Mouse (Mus musculus): ENCODE results near the gene Actg1. TPM values are rescaled to one million over a fixed set of nuclear protein-coding genes. Genes with fewer than 3 reads are reported as not detected.
A peak's percentile ranks its signal among the peaks of the same experiment; 100 is the strongest.

The Actg1 gene
- polyA plus RNA-seq, 1 experiment from 2014 or later: 2,251 TPM

DNA sequence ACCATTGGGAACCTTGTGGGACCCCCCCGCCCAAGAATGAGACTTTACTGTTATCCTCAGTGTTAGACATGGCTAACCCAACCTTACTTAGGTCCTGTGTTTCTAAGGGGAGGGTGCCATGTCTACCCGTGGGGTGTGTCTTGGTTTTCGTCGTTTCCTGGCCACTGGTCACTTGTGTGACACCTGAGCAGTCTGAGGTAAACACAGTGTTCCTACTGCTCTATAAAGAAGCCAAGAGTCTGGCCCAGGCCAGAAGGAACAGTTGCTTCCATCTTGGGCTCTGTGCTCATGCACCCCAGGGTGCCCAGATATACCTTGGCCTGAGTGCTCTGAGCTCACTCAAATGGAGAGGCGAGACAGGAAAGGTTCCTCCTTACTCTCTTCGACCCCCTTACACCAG lies 14.5 kb upstream of the Actg1 start:
- no peak overlapping the region for H3K4me2 ChIP-seq (ENCODE audit: low read length)
- H3K27ac ChIP-seq: no peak overlapping the region
- DNase-seq (ENCODE audit: low spot score) (no peak), ATAC-seq (replicated peaks; ENCODE audit: low FRiP score, low read depth) (no peak)
- H3K27me3 ChIP-seq (ENCODE audit: insufficient read depth, low read length): no peaks in the 10 kb centered on the region
- H3K36me3 ChIP-seq (ENCODE audit: insufficient read depth, low read length): no peaks in the 10 kb centered on the region
- no peak for TF ChIP-seq CTCF (IDR thresholded peaks at IDR 0.05; ENCODE audit: low read depth)
- H3K9me3 ChIP-seq (replicated peaks; ENCODE audit: low read length): no peaks in the 10 kb centered on the region
- peaks cover 15% of the 10 kb centered on the region; the same call in 1 of the 2 replicates for H3K4me1 ChIP-seq (replicated peaks; ENCODE audit: insufficient read depth, low read length)
- H3K4me3 ChIP-seq (replicated peaks; ENCODE audit: low read depth, low read length): no peak overlapping the region
- no peak overlapping the region for H3K9ac ChIP-seq (ENCODE audit: low read depth, low read length)
- WGBS: 81% methylated on average over 6 of the region's 6 CpGs

GRCm38 (mm10) chr11:120361295-120361694 lies 13.0 kb upstream of the Actg1 start, which contains the start of gene Fscn2:
Gene Fscn2 (plus strand): TSS chr11:120361534.
- 48% methylated on average over 10 of the region's 10 CpGs for WGBS
- no peak within 1 kb of the TSS for H3K27ac ChIP-seq

GRCm38 (mm10) chr11:120360755-120361154 lies 12.4 kb upstream of the Actg1 start:
- Histone ChIP-seq H3K27ac (no peak overlapping the region), H3K9ac (ENCODE audit: low read depth, low read length) (0 out of 2 replicates have a peak overlapping the region, but pooled peaks have one; percentile 23), H3K4me2 (ENCODE audit: low read length) (no peak overlapping the region), H3K27me3 (ENCODE audit: insufficient read depth, low read length) (no peaks in the 10 kb centered on the region), H3K9me3 (replicated peaks; ENCODE audit: low read length) (no peaks in the 10 kb centered on the region), H3K4me3 (replicated peaks; ENCODE audit: low read depth, low read length) (no peak overlapping the region), H3K4me1 (replicated peaks; ENCODE audit: insufficient read depth, low read length) (peaks cover 12% of the 10 kb centered on the region; the same call in 1 of the 2 replicates), H3K36me3 (ENCODE audit: insufficient read depth, low read length) (no peaks in the 10 kb centered on the region)
- DNase-seq (ENCODE audit: low spot score) (no peak), ATAC-seq (replicated peaks; ENCODE audit: low FRiP score, low read depth) (no peak)
- WGBS: 73% methylated on average over 5 of the region's 5 CpGs
- no peak for TF ChIP-seq CTCF (IDR thresholded peaks at IDR 0.05; ENCODE audit: low read depth)

More at GRCm38 (mm10) chr11:120361295-120361694, 13.0 kb upstream of the Actg1 start, which contains the start of gene Fscn2:
- TF ChIP-seq CTCF (IDR thresholded peaks at IDR 0.05; ENCODE audit: low read depth): no peak
- H3K4me2 ChIP-seq (ENCODE audit: low read length): no peak within 1 kb of the TSS
- H3K27me3 ChIP-seq (ENCODE audit: insufficient read depth, low read length): no peaks in the 10 kb centered on the region
- H3K4me1 ChIP-seq (replicated peaks; ENCODE audit: insufficient read depth, low read length): peaks cover 13% of the 10 kb centered on the region; the same call in 1 of the 2 replicates
- ATAC-seq (replicated peaks; ENCODE audit: low FRiP score, low read depth) (no peak), DNase-seq (ENCODE audit: low spot score) (no peak)
- H3K9ac ChIP-seq (ENCODE audit: low read depth, low read length): 0 out of 2 replicates have a peak within 1 kb of the TSS, but pooled peaks have one; percentile 23
- no peaks in the 10 kb centered on the region for H3K9me3 ChIP-seq (replicated peaks; ENCODE audit: low read length)
- no peaks in the 10 kb centered on the region for H3K36me3 ChIP-seq (ENCODE audit: insufficient read depth, low read length)
- no peak within 1 kb of the TSS for H3K4me3 ChIP-seq (replicated peaks; ENCODE audit: low read depth, low read length)

DNA sequence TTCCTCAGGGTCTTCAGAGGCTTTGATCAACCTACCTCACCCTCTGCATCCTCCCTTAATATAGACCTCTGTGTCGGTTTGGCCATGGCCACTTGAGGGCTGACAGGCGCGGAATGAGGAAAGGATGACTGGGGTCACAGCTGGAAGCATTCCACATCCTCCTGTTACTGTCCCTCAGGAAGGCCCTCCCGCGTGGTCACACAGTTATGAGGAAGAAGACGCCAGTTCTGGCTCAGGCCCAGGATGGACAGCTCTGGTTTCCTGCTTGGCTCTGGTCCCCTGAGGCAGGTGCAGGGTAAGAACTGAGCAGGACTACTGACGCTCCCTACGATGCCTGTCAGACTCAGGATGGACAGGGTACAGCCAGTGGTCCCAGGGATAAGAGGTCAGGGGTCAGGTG lies 11.7 kb upstream of the Actg1 start:
- 23% methylated on average over 8 of the region's 8 CpGs for WGBS

GRCm38 (mm10) chr11:120359391-120359790 lies 11.0 kb upstream of the Actg1 start:
- no peaks in the 10 kb centered on the region for H3K27me3 ChIP-seq (ENCODE audit: insufficient read depth, low read length)
- ATAC-seq (replicated peaks; ENCODE audit: low FRiP score, low read depth): no peak

More for the DNA sequence above, 11.7 kb upstream of the Actg1 start:
- ATAC-seq (replicated peaks; ENCODE audit: low FRiP score, low read depth) (no peak), DNase-seq (ENCODE audit: low spot score) (peak; percentile 60)
- no peak for TF ChIP-seq CTCF (IDR thresholded peaks at IDR 0.05; ENCODE audit: low read depth)
- Histone ChIP-seq H3K9ac (ENCODE audit: low read depth, low read length) (no peak overlapping the region), H3K27ac (no peak overlapping the region), H3K9me3 (replicated peaks; ENCODE audit: low read length) (no peaks in the 10 kb centered on the region), H3K4me3 (replicated peaks; ENCODE audit: low read depth, low read length) (no peak overlapping the region), H3K4me2 (ENCODE audit: low read length) (no peak overlapping the region), H3K4me1 (replicated peaks; ENCODE audit: insufficient read depth, low read length) (peaks cover 12% of the 10 kb centered on the region; the same call in 1 of the 2 replicates), H3K27me3 (ENCODE audit: insufficient read depth, low read length) (no peaks in the 10 kb centered on the region), H3K36me3 (ENCODE audit: insufficient read depth, low read length) (no peaks in the 10 kb centered on the region)

DNA sequence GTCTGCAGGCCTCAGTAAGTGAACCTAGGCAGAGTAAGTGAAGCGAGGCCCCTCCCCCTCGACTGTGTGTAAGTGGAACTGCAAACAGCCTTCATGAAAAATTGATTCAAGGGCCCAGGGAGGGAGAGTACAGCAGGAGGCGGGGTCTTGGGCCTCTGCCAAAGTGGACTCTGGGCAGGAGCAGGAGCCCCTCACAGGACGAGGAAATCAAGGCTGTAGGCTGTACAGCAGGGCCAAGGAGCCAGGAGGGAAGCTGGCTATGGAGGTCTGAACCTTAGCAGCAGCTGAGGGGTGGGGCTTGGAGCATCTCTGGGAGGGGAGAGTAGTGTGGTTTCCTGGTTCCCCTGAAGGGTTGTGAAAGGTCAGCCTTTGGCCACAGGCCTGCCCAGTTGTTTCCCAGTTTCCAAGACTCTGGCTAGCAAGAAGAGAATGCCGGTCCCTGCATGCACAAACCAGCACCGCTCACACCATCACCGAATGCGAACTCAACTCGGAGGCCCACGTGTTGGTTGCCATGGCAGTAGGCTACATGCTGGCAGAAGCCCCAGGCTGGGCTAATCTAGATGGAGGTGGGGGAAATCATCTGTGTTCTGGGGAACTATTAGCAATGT lies 9.6 kb upstream of the Actg1 start:
- H3K9ac ChIP-seq (ENCODE audit: low read depth, low read length): no peak overlapping the region

More at GRCm38 (mm10) chr11:120359391-120359790, 11.0 kb upstream of the Actg1 start:
- WGBS: 71% methylated on average over 6 of the region's 6 CpGs
- Histone ChIP-seq H3K36me3 (ENCODE audit: insufficient read depth, low read length) (no peaks in the 10 kb centered on the region), H3K4me2 (ENCODE audit: low read length) (no peak overlapping the region), H3K4me3 (replicated peaks; ENCODE audit: low read depth, low read length) (no peak overlapping the region), H3K9ac (ENCODE audit: low read depth, low read length) (no peak overlapping the region), H3K27ac (no peak overlapping the region), H3K4me1 (replicated peaks; ENCODE audit: insufficient read depth, low read length) (peaks cover 12% of the 10 kb centered on the region; the same call in 1 of the 2 replicates), H3K9me3 (replicated peaks; ENCODE audit: low read length) (no peaks in the 10 kb centered on the region)
- no peak for DNase-seq (ENCODE audit: low spot score)
- no peak for TF ChIP-seq CTCF (IDR thresholded peaks at IDR 0.05; ENCODE audit: low read depth)

More for the DNA sequence above, 9.6 kb upstream of the Actg1 start:
- peak overlapping the region; percentile 39 for H3K27ac ChIP-seq
- no peak overlapping the region for H3K4me2 ChIP-seq (ENCODE audit: low read length)
- no peak; the same call in 1 of the 2 replicates for TF ChIP-seq CTCF (IDR thresholded peaks at IDR 0.05; ENCODE audit: low read depth)
- DNase-seq (ENCODE audit: low spot score): peak; percentile 93
- H3K4me3 ChIP-seq (replicated peaks; ENCODE audit: low read depth, low read length): no peak overlapping the region
- 8% methylated on average over 10 of the region's 10 CpGs for WGBS
- no peaks in the 10 kb centered on the region for H3K27me3 ChIP-seq (ENCODE audit: insufficient read depth, low read length)
- peak; percentile 27; the same call in 1 of the 2 replicates for ATAC-seq (replicated peaks; ENCODE audit: low FRiP score, low read depth)
- H3K4me1 ChIP-seq (replicated peaks; ENCODE audit: insufficient read depth, low read length): peaks cover 12% of the 10 kb centered on the region
- no peaks in the 10 kb centered on the region for H3K9me3 ChIP-seq (replicated peaks; ENCODE audit: low read length)
- no peaks in the 10 kb centered on the region for H3K36me3 ChIP-seq (ENCODE audit: insufficient read depth, low read length)
